Mouse (Mus musculus) midbrain, embryonic 13.5 days (tissue): ENCODE results near the gene Cdh6. TPM values are rescaled to one million over a fixed set of nuclear protein-coding genes. Genes with fewer than 3 reads are reported as not detected.
A peak's percentile ranks its signal among the peaks of the same experiment; 100 is the strongest.

ENCODE experiments used
- ATAC-seq: fragments of 200-750 bp; cut with Nextera tagmentation; 2 replicates; pipeline ENCODE4 v1.8.0; 2017; ENCODE audit warnings: mild to moderate bottlenecking, moderate TSS enrichment, moderate library complexity
- H3K27ac ChIP-seq: fragments of 300-500 bp; sonication (generic); 2 replicates; pipeline ENCODE4 v1.5.1; 2015; ENCODE audit warnings: inconsistent platforms, mild to moderate bottlenecking, moderate library complexity
- H3K27me3 ChIP-seq: fragments of 300-500 bp; sonication (generic); 2 replicates; pipeline ENCODE4 v1.6.1; 2015; ENCODE audit warnings: mild to moderate bottlenecking, inconsistent platforms
- H3K36me3 ChIP-seq: fragments of 300-500 bp; sonication (generic); 2 replicates; pipeline ENCODE4 v1.6.1; 2015; ENCODE audit warnings: mild to moderate bottlenecking, inconsistent platforms
- H3K4me1 ChIP-seq: fragments of 300-500 bp; sonication (generic); replicated peaks from 2 replicates; pipeline ENCODE4 v1.6.1; 2015; ENCODE audit warnings: inconsistent platforms
- H3K4me2 ChIP-seq: fragments of 300-500 bp; sonication (generic); replicated peaks from 2 replicates; pipeline ENCODE4 v1.6.1; 2015; ENCODE audit warnings: moderate library complexity, mild to moderate bottlenecking, inconsistent platforms
- H3K4me3 ChIP-seq: fragments of 300-500 bp; sonication (generic); replicated peaks from 2 replicates; pipeline ENCODE4 v1.5.1; 2015; ENCODE audit warnings: mild to moderate bottlenecking, inconsistent platforms
- H3K9ac ChIP-seq: fragments of 300-500 bp; sonication (generic); replicated peaks from 2 replicates; pipeline ENCODE4 v1.6.1; 2015; ENCODE audit warnings: mild to moderate bottlenecking, inconsistent platforms
- H3K9me3 ChIP-seq: fragments of 300-500 bp; sonication (generic); 2 replicates; pipeline ENCODE4 v1.6.1; 2016; ENCODE audit warnings: mild to moderate bottlenecking, inconsistent platforms
- WGBS: fragments of 180-500 bp; shearing (Covaris S2); methylation state at CpG from one replicate; pipeline ENCODE4 v1.1.7; 2015; 5-methylcytosine and 5-hydroxymethylcytosine counted together
- polyA plus RNA-seq: library from polyadenylated mRNA; unstranded; fragments of >200 nt; fragmentation: Nextera tagmentation; extraction: Ambion mirVana; gene quantifications from 2 replicates; pipeline ENCODE4 v1.2.1, GENCODE M21; 2015

The Cdh6 gene
- polyA plus RNA-seq, 1 experiment from 2014 or later: 10.2 TPM

GRCm38 (mm10) chr15:13181430-13181829 lies 8.0 kb upstream of the Cdh6 start:
- Histone ChIP-seq H3K9me3 (no peaks in the 10 kb centered on the region), H3K4me3 (no peak overlapping the region), H3K4me1 (no peaks in the 10 kb centered on the region), H3K27me3 (peaks cover 10% of the 10 kb centered on the region; the same call in 1 of the 2 replicates), H3K36me3 (no peaks in the 10 kb centered on the region), H3K27ac (no peak overlapping the region), H3K9ac (no peak overlapping the region), H3K4me2 (no peak overlapping the region)
- 42% methylated on average over 8 of the region's 8 CpGs for WGBS
- ATAC-seq: 0 out of 2 replicates have a peak, but pooled peaks have one; percentile 37

DNA sequence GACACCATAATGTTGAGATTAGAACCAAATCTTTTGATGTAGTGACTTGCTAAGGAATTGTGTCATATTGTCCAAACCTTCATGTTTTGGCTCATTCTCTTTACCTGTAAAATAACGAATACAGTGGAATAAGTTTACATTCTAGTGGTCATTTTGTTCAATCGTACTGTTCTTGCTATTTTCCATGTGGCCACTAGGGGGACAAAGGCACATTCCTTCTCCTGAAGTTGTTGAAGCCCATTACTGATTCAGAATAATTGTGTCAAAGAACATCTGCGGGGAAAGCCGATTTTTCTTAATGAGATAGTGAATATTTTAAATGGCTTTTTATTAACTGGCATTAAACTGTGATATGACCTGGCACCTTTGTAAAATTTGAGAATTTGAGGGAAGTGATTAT lies 7.5 kb upstream of the Cdh6 start:
- Histone ChIP-seq H3K36me3 (no peaks in the 10 kb centered on the region), H3K4me3 (no peak overlapping the region), H3K4me1 (no peaks in the 10 kb centered on the region), H3K27ac (no peak overlapping the region), H3K9me3 (no peaks in the 10 kb centered on the region), H3K9ac (no peak overlapping the region), H3K4me2 (no peak overlapping the region), H3K27me3 (peaks cover 12% of the 10 kb centered on the region)
- no peak for ATAC-seq
- WGBS: 40% methylated on average over 4 of the region's 4 CpGs

- Histone ChIP-seq H3K36me3 (no peaks in the 10 kb centered on the region), H3K4me2 (no peak overlapping the region), H3K4me3 (no peak overlapping the region), H3K27ac (no peak overlapping the region), H3K27me3 (peaks cover 21% of the 10 kb centered on the region), H3K4me1 (peaks cover 29% of the 10 kb centered on the region), H3K9me3 (no peaks in the 10 kb centered on the region), H3K9ac (no peak overlapping the region)
- no peak for ATAC-seq
- 18% methylated on average over 9 of the region's 9 CpGs for WGBS
Measured at GRCm38 (mm10) chr15:13175978-13176377, 2.5 kb upstream of the Cdh6 start.

DNA sequence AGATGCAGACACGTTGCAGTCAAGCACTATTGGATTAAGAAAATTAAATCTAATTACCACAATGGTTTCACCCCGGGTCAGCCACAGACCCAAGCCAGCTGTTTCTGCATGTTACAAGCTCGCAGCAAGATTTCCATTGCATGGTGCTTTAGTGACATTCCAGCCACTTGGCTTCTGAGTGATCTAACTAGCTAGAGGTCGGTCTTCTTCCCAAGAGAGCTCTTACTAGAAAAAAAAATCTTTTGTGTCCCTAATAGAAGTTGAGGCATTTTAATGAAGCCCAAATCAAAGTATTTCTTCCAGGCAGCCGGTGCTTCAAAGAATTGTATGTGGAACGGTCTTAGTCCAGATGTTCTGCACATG lies 1.1 kb upstream of the Cdh6 start:
- Histone ChIP-seq H3K36me3 (no peaks in the 10 kb centered on the region), H3K27ac (no peak overlapping the region), H3K27me3 (peaks cover 24% of the 10 kb centered on the region), H3K9me3 (no peaks in the 10 kb centered on the region), H3K4me1 (peaks cover 30% of the 10 kb centered on the region), H3K4me2 (peak overlapping the region; percentile 87), H3K9ac (no peak overlapping the region), H3K4me3 (peak overlapping the region; percentile 69)
- 11% methylated on average over 6 of the region's 6 CpGs for WGBS
- ATAC-seq: no peak

DNA sequence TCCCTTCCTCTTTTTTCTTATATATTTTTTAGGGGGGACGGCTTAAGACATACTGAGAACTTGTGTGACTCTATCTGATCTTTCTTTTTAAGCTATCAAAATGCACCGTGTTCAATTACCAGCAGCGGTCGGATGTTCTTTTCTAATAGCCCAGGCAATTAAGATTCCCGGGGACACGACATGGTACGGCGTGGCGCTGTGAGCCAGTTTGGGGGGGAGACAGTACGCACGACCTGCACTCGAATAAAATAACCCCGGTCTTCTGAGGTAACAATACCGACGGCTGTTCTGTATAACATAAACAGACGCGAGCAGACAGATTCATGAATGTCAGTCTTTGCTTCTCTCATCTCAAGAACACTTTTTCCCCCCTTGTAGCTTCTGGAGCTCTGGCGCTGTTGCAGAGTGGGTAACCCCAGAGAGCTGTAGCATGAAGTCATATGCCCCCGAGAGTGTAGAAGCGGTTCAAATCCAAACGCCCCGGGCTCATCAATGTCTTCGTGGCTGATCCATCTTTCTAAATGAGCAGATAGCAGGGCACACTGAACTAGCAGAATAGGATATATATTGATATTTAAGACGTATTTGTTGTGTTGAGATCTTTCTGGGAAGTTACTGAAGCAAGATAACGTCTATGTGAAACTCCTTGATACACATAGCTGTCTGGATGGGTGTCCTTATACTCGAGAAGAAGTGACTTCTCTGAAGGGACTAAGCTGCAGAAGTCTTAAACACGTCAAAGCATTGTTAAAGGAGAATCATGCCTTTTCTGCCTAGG lies 554 bp upstream of the Cdh6 start:
- WGBS: under 1% methylated on average over 27 of the region's 27 CpGs

DNA sequence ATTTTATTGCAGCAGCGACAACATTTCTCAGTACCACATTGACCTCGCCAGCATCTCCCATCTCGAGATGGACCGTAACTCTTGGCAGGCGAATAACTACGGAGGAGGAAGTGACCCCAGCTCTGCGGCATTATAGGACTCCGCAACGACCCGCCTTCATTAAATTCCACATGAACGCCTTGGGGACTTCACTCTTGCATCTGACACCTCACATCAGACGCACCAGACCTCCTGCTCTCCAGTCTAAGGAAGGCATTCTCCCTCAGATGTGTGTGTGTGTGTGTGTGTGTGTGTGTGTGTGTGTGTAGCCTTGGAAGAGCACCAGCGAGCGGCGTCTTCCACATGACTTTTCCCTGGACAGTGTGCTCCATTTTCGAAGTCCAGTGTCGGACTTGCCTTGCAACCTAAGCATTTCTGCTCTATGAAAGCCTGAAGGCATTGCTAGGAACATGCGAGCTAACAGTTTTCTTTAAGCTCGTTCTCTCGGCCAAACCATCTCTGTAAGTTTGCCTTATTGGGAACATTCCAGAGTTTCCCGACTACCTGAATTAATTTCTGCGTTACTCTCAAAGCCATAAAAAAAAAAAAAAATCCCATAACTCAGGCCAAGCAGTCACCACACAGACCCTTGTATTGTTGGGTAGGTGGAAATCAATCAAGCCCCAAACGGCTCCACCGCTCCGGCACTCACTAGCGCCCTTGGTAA lies 957 bp downstream of the Cdh6 start:
- ATAC-seq: peak; percentile 29
- WGBS: 1% methylated on average over 26 of the region's 26 CpGs

More for the DNA sequence above, 554 bp upstream of the Cdh6 start:
- peak; percentile 1; the same call in 1 of the 2 replicates for ATAC-seq
- Histone ChIP-seq H3K9ac (peak overlapping the region; percentile 78), H3K36me3 (no peaks in the 10 kb centered on the region), H3K9me3 (no peaks in the 10 kb centered on the region), H3K27ac (peak overlapping the region; percentile 86; the same call in 1 of the 2 replicates), H3K4me2 (peak overlapping the region; percentile 87), H3K27me3 (peaks cover 24% of the 10 kb centered on the region), H3K4me3 (peak overlapping the region; percentile 69), H3K4me1 (peaks cover 30% of the 10 kb centered on the region)

DNA sequence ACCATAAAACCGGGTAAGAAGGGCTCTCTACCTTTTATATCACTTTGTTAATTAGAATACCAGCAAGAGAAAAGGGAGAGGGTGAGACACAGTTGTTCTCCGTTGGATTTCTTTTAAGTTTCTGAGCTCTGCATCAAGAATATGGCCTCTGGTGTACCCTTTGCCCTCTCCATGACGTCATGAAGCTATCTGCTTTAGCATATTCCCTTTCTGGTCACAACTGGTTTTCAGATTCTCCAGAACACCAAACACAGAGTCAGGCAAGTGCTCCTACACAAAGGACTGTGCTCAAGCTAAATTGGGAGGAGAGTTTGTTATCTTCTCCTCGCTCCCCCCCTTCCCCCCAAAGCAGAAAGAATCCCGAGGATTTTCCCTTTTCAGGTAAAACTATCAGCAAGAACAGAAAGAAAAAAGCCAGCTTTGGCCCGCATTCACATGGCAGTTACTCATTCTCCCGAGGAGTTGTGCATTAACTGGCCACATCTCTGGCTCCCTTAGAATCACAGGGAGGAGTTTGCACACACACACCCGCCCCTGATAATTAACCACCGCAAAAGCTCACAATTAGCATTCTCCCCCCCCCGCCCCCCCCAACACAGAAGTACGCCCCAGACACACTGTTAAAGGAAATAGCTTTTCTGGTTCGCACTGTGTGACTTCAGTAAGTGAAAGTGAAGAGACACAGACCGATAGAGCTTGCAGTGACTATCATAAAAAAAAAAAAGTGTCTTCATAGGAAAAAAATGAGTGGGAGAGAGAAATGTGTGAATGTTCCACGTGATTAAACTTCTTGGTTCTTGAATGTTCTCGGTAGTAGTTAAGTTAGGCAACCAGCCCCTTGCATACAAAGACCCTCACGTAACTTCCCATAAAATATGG lies 1.8 kb downstream of the Cdh6 start:
- 3% methylated on average over 16 of the region's 16 CpGs for WGBS
- Histone ChIP-seq H3K36me3 (no peaks in the 10 kb centered on the region), H3K9ac (peak overlapping the region; percentile 78), H3K27ac (0 out of 2 replicates have a peak overlapping the region, but pooled peaks have one; percentile 86), H3K4me3 (peak overlapping the region; percentile 69), H3K27me3 (peaks cover 17% of the 10 kb centered on the region), H3K4me1 (peaks cover 30% of the 10 kb centered on the region), H3K4me2 (peak overlapping the region; percentile 87), H3K9me3 (no peaks in the 10 kb centered on the region)
- ATAC-seq: no peak

More for the DNA sequence above, 957 bp downstream of the Cdh6 start:
- Histone ChIP-seq H3K9ac (peak overlapping the region; percentile 78), H3K4me1 (peaks cover 30% of the 10 kb centered on the region), H3K9me3 (no peaks in the 10 kb centered on the region), H3K4me3 (peak overlapping the region; percentile 69), H3K27ac (peak overlapping the region; percentile 86), H3K4me2 (peak overlapping the region; percentile 87), H3K27me3 (peaks cover 24% of the 10 kb centered on the region), H3K36me3 (no peaks in the 10 kb centered on the region)

GRCm38 (mm10) chr15:13165094-13165885 lies 8.2 kb downstream of the Cdh6 start:
- H3K9ac ChIP-seq: no peak overlapping the region
- H3K4me1 ChIP-seq: no peaks in the 10 kb centered on the region
- H3K9me3 ChIP-seq: no peaks in the 10 kb centered on the region
- no peaks in the 10 kb centered on the region for H3K27me3 ChIP-seq
- no peak overlapping the region for H3K4me2 ChIP-seq
- 93% methylated on average over 13 of the region's 13 CpGs for WGBS
- H3K36me3 ChIP-seq: no peaks in the 10 kb centered on the region
- no peak for ATAC-seq
- no peak overlapping the region for H3K4me3 ChIP-seq
- H3K27ac ChIP-seq: no peak overlapping the region

- Histone ChIP-seq H3K27ac (no peak overlapping the region), H3K4me1 (0 out of 2 replicates have a peak, but pooled peaks cover 3% of the 10 kb centered on the region), H3K4me3 (no peak overlapping the region), H3K4me2 (no peak overlapping the region), H3K27me3 (no peaks in the 10 kb centered on the region), H3K9me3 (0 out of 2 replicates have a peak, but pooled peaks cover 2% of the 10 kb centered on the region), H3K9ac (no peak overlapping the region), H3K36me3 (no peaks in the 10 kb centered on the region)
- WGBS: 93% methylated on average over 5 of the region's 5 CpGs
- 0 out of 2 replicates have a peak, but pooled peaks have one; percentile 24 for ATAC-seq
Measured at GRCm38 (mm10) chr15:13155820-13156219, 17.7 kb downstream of the Cdh6 start.

DNA sequence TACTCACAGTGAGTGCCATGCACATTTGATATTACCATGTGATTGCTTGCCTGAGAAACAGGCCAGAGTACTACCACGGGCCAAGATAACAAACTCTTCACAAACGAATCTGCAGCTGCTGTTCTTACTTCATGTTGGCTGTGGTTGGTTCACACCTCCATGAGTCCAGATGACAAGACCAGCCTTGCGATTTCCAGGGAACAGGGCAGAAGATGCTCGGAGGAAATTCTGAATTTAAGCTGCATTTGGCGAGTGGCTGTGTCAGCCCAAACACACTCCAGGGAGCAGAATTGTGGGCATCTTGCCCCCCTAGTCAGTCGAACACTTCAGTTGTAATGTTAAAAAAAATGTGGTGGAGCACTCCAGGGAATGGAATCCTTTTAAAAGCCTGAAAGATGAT lies 18.1 kb downstream of the Cdh6 start:
- 0 out of 2 replicates have a peak, but pooled peaks cover 2% of the 10 kb centered on the region for H3K9me3 ChIP-seq
- no peak overlapping the region for H3K4me3 ChIP-seq
- H3K27ac ChIP-seq: no peak overlapping the region
- 0 out of 2 replicates have a peak, but pooled peaks cover 3% of the 10 kb centered on the region for H3K4me1 ChIP-seq
- 86% methylated on average over 6 of the region's 6 CpGs for WGBS
- ATAC-seq: no peak
- H3K9ac ChIP-seq: no peak overlapping the region
- H3K36me3 ChIP-seq: no peaks in the 10 kb centered on the region
- H3K4me2 ChIP-seq: no peak overlapping the region
- H3K27me3 ChIP-seq: no peaks in the 10 kb centered on the region

DNA sequence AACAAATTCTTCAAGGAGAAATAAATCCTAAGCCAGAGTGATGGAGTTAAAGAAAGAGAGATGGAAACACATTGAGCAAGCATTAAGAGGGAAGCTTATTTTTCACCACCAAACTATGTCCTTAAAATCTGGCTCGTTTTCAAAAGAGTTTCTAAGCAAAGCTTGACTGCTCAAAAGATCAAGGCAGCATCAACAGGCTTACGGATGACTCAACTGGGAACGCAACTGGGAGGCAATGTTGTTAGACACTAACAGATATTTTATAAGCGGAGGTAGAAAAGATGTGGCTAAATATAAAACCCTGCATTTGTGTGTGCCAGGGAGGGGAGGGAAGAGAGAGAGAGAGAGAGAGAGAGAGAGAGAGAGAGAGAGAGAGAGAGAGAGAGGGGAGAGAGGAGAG lies 31.5 kb downstream of the Cdh6 start:
- peaks cover 6% of the 10 kb centered on the region; the same call in 1 of the 2 replicates for H3K36me3 ChIP-seq
- no peaks in the 10 kb centered on the region for H3K4me1 ChIP-seq
- H3K9me3 ChIP-seq: no peaks in the 10 kb centered on the region
- no peak overlapping the region for H3K4me2 ChIP-seq
- no peak overlapping the region for H3K9ac ChIP-seq
- 79% methylated on average over 4 of the region's 4 CpGs for WGBS
- no peak overlapping the region for H3K27ac ChIP-seq
- H3K4me3 ChIP-seq: no peak overlapping the region
- no peak for ATAC-seq
- H3K27me3 ChIP-seq: no peaks in the 10 kb centered on the region
